Mouse (Mus musculus) G1E (cell line): ENCODE measurements around the gene Gm20075.

Experiments used
- CTCF ChIP-seq: IDR thresholded peaks from 2 replicates; pipeline ENCODE4 v1.5.1; 2012; ENCODE audit warnings: low read depth, low read length, inconsistent platforms, mixed read lengths
- TAL1 ChIP-seq: conservative IDR thresholded peaks from 2 replicates; pipeline ENCODE4 v1.6.1; 2012; ENCODE audit warnings: low read depth, low read length, inconsistent platforms, mixed read lengths

- TF ChIP-seq CTCF (no peak), TAL1 (no peak)
Measured at GRCm38 (mm10) chr13:96106367-96106766, 25.2 kb upstream of the Gm20075 start.
